Mouse (Mus musculus) small intestine, adult 10 weeks (tissue): ENCODE data around the gene Magea8. TPM values are rescaled to one million over a fixed set of nuclear protein-coding genes. Genes with fewer than 3 reads are reported as not detected.

Experiments
- polyA plus RNA-seq: library from polyadenylated mRNA; stranded (reverse); fragments of 350-450 nt; fragmentation: Illumina TruSeq; extraction: RNeasy Lipid Tissue Mini Kit (QIAGEN cat#74804); gene quantifications from one replicate; pipeline ENCODE4 v1.2.3, GENCODE M21; 2014; ENCODE audit warnings: low replicate concordance

The Magea8 gene
- not detected for polyA plus RNA-seq

GRCm38 (mm10) chrX:154995750-154996149 lies at the start of gene Magea8:
Magea8 (minus strand) TSS chrX:154995850.

DNA sequence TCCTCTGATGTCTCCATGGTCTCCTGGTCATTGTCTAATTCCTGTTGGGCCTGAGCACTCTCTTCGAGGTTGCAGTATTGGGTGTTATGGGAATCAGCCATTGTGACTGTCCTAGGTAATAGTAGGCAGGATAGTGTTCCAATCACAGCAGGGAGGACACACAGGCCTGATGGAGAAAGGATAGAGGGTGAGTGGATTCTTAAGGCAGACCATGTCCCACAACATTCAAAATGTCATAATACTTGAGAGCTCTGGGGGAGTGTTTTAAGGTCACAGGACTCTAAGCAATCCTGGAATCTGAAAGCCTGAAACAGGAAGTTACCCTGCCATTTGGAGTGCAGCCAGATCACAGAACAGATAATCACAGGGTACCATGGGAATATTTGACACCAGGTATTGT lies 46.2 kb downstream of the Magea8 start, which contains the start of gene Magea3:
TSS of gene Magea3 (minus strand) at position 101 of the 400 bp plus-strand sequence.

DNA sequence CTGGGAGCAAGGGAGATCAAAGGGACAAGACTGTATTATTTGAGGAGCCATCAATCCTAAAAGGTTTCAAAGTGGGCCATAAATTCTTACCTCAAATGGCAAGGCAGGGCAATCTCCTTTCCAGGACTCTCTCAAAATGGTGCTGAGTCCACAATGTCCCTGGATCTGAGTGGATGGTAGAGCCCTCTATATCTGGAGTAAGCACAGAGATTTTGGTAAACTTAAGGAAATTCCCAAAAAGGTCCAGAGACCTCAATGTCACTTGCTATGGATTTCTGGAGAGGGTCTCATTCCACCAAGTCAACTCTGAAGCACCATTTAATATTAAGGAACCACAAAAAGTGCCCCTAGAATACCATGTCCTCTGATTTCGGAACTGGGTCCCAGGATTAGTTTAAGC lies 59.8 kb downstream of the Magea8 start, which contains the start of gene Magea6:
TSS of gene Magea6 (minus strand) at position 101 of the 400 bp plus-strand sequence.

Other genes starting within 250 kb of the Magea8 start
- gene Cldn34b1, start 105.6 kb downstream of the Magea8 start, polyA plus RNA-seq: not detected
- gene Magea6, start 59.9 kb downstream of the Magea8 start, polyA plus RNA-seq: not detected
- not detected for gene Magea3, start 46.3 kb downstream of the Magea8 start, polyA plus RNA-seq
- gene Magea5, start 67.3 kb upstream of the Magea8 start, polyA plus RNA-seq: not detected
- not detected for gene Magea1, start 93.9 kb upstream of the Magea8 start, polyA plus RNA-seq
- gene Magea2, start 97.8 kb upstream of the Magea8 start, polyA plus RNA-seq: not detected
- not detected for gene Cldn34b2, start 132.6 kb upstream of the Magea8 start, polyA plus RNA-seq
- gene Sat1, start 220.6 kb upstream of the Magea8 start, polyA plus RNA-seq: 551 TPM